Mouse (Mus musculus): ENCODE data around the gene Fgfr2.

DNA sequence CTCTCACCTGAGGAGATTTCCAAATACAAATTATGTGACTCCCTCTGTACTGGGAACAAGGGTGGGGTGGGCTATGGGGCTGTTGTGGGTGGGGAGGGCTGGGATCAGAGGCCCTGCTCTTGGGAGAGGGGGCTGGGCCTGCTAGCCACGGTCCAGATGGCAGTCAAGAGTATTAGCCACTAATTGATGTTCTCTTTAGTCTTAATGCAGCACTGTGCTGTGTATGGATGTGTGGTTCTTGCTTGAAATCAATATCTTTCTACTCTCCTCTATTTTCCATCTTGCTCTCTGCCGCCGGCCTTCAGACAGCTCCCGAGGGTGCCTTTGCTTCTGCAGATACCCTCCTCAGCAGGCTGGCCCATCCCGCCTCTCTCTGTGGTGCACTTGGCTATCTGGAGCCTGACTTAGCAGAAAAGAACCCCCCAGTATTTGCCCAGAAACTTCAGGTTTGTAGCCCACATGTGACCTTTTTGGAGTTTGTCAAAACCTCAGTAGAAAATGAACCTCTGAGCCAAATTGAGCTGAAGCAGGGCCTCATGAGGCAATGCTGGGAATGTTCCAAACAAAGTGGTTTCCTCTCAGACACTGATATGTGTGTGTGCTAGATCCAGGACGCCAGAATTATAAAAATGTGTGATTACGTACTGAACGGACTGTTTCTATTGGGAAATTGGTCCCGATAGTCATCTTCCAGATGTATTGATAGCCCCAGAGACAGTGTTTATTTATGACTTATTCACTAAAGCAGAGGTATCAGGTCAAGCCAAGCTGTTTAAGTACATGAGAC lies 2379.7 kb downstream of the Fgfr2 start:
- TF ChIP-seq POLR2A (IDR thresholded peaks at IDR 0.05; ENCODE audit: borderline replicate concordance, extremely low read depth, low read depth, low read length): no peak
- no peak for TF ChIP-seq CTCF (IDR thresholded peaks at IDR 0.05; ENCODE audit: insufficient read depth, low read length)
